Mouse (Mus musculus) limb, embryonic 14.5 days (tissue): ENCODE measurements at regions not wholly inside any gene's neighbourhood (a gene's known extent, or its start where the extent isn't known, plus 50 kb on each side); places are given as distances from the start of the nearest gene placed in this dataset.

Experiments
- ATAC-seq: fragments of 200-750 bp; cut with Nextera tagmentation; 2 replicates; pipeline ENCODE4 v1.8.0; 2017; ENCODE audit warnings: low read depth, moderate number of reproducible peaks, moderate TSS enrichment; ENCODE audit not compliant: low FRiP score
- DNase-seq: peaks from one replicate; pipeline ENCODE4 v3.0.0-alpha.2; 2015; ENCODE audit warnings: low spot score
- H3K27ac ChIP-seq: fragments of 300-500 bp; sonication (generic); replicated peaks from 2 replicates; pipeline ENCODE4 v1.5.1; 2014; ENCODE audit warnings: low read depth, mild to moderate bottlenecking, low read length, moderate library complexity, mixed read lengths
- H3K27me3 ChIP-seq: fragments of 300-500 bp; sonication (generic); 2 replicates; pipeline ENCODE4 v1.6.1; 2014; ENCODE audit warnings: low read length, mixed read lengths; ENCODE audit not compliant: control insufficient read depth, insufficient read depth
- H3K36me3 ChIP-seq: fragments of 300-500 bp; sonication (generic); 2 replicates; pipeline ENCODE4 v1.6.1; 2014; ENCODE audit warnings: mild to moderate bottlenecking, low read length, moderate library complexity, mixed read lengths; ENCODE audit not compliant: control insufficient read depth, insufficient read depth
- H3K4me1 ChIP-seq: fragments of 300-500 bp; sonication (generic); 2 replicates; pipeline ENCODE4 v1.6.1; 2014; ENCODE audit warnings: antibody characterized with exemption, low read length, mixed read lengths; ENCODE audit not compliant: control insufficient read depth, insufficient read depth
- H3K4me2 ChIP-seq: fragments of 300-500 bp; sonication (generic); replicated peaks from 2 replicates; pipeline ENCODE4 v1.6.1; 2014; ENCODE audit warnings: low read depth, mild to moderate bottlenecking, low read length, moderate library complexity; ENCODE audit not compliant: severe bottlenecking
- H3K4me3 ChIP-seq: fragments of 300-500 bp; sonication (generic); replicated peaks from 2 replicates; pipeline ENCODE4 v1.5.1; 2014; ENCODE audit warnings: low read length
- H3K9ac ChIP-seq: fragments of 300-500 bp; sonication (generic); 2 replicates; pipeline ENCODE4 v1.6.1; 2014; ENCODE audit warnings: mild to moderate bottlenecking, low read depth, low read length, moderate library complexity; ENCODE audit not compliant: severe bottlenecking
- H3K9me3 ChIP-seq: fragments of 300-500 bp; sonication (generic); 2 replicates; pipeline ENCODE4 v1.6.1; 2016; ENCODE audit warnings: low read length; ENCODE audit not compliant: control insufficient read depth
- POLR2A ChIP-seq: fragments of 200-500 bp; IDR thresholded peaks from 2 replicates; pipeline ENCODE4 v1.8.0; 2012; ENCODE audit warnings: inconsistent platforms, mild to moderate bottlenecking, moderate library complexity, borderline replicate concordance; ENCODE audit not compliant: insufficient read depth, insufficient read length; ENCODE audit errors: extremely low read depth
- WGBS: fragments of 180-500 bp; shearing (Covaris S2); extraction: QIAGEN DNeasy Blood & Tissue Kit; methylation state at CpG from one replicate; pipeline ENCODE4 v1.1.7; 2014; 5-methylcytosine and 5-hydroxymethylcytosine counted together

GRCm38 (mm10) chr9:113523173-113523572, 184.9 kb downstream of the Pdcd6ip start:
- Histone ChIP-seq H3K9me3 (0 out of 2 replicates have a peak, but pooled peaks cover 6% of the 10 kb centered on the region), H3K9ac (no peak overlapping the region), H3K27me3 (no peaks in the 10 kb centered on the region), H3K36me3 (no peaks in the 10 kb centered on the region), H3K4me1 (peaks cover 5% of the 10 kb centered on the region; the same call in 1 of the 2 replicates), H3K27ac (no peak overlapping the region), H3K4me2 (no peak overlapping the region), H3K4me3 (no peak overlapping the region)
- no peak for DNase-seq
- 92% methylated on average over 2 of the region's 2 CpGs for WGBS
- TF ChIP-seq POLR2A: no peak
- no peak for ATAC-seq

GRCm38 (mm10) chr9:113519727-113520126, 188.3 kb downstream of the Pdcd6ip start:
- WGBS: 50% methylated on average over 10 of the region's 10 CpGs
- ATAC-seq: no peak

DNA sequence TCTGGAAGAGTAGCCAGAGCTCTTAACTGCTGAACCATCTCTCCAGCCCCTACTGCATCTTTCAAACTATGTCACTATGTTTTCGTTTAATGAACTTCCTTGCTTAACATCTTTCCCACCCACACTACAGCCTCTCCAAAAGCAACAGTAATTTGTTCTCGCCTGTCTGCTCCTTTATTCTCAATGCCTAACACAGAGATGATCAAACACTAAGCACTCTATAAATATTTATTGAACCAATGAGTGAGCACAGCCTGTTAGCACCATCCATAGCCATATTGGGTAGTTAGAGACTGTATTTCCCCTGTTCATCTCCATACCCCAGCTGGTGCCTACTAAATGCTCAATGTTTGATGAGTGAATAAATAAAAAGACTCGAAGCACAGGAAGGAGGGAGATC, 189.6 kb downstream of the Pdcd6ip start:
- H3K4me2 ChIP-seq: no peak overlapping the region
- no peak overlapping the region for H3K4me3 ChIP-seq
- no peaks in the 10 kb centered on the region for H3K36me3 ChIP-seq
- ATAC-seq (no peak), DNase-seq (no peak)
- no peak overlapping the region for H3K9ac ChIP-seq
- H3K4me1 ChIP-seq: peaks cover 5% of the 10 kb centered on the region; the same call in 1 of the 2 replicates
- no peak for TF ChIP-seq POLR2A
- no peaks in the 10 kb centered on the region for H3K27me3 ChIP-seq
- no peak overlapping the region for H3K27ac ChIP-seq
- 71% methylated on average over 3 of the region's 3 CpGs for WGBS
- no peaks in the 10 kb centered on the region for H3K9me3 ChIP-seq

More at GRCm38 (mm10) chr9:113519727-113520126, 188.3 kb downstream of the Pdcd6ip start:
- Histone ChIP-seq H3K4me1 (peaks cover 5% of the 10 kb centered on the region; the same call in 1 of the 2 replicates), H3K4me3 (no peak overlapping the region), H3K9ac (no peak overlapping the region), H3K27me3 (no peaks in the 10 kb centered on the region), H3K4me2 (no peak overlapping the region), H3K27ac (no peak overlapping the region), H3K36me3 (no peaks in the 10 kb centered on the region), H3K9me3 (0 out of 2 replicates have a peak, but pooled peaks cover under 1% of the 10 kb centered on the region)
- no peak for TF ChIP-seq POLR2A
- DNase-seq: no peak

DNA sequence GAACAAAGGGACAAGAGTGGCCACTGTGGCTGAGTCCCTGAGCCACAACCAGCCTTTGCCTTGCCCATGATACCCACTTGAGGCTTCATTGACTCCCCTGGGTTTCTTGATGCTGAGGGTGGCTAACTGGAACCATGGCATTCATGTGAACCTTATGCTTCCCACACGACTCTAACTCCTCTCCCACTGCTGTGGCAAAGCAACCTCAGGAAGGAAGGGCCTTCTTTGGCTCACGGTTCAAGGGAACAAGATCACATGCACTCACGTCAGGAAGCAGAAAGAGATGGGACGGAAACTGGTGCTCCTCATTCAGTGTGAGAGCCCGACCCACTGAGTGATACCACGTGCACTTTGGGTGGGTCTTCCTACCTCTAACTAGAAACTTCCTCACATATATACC, 190.3 kb downstream of the Pdcd6ip start:
- H3K4me3 ChIP-seq: no peak overlapping the region
- no peak overlapping the region for H3K27ac ChIP-seq
- no peak for ATAC-seq
- H3K9me3 ChIP-seq: no peaks in the 10 kb centered on the region
- H3K27me3 ChIP-seq: no peaks in the 10 kb centered on the region
- no peak for TF ChIP-seq POLR2A
- peaks cover 5% of the 10 kb centered on the region; the same call in 1 of the 2 replicates for H3K4me1 ChIP-seq
- no peak overlapping the region for H3K9ac ChIP-seq
- WGBS: 88% methylated on average over 6 of the region's 6 CpGs
- H3K36me3 ChIP-seq: no peaks in the 10 kb centered on the region
- no peak overlapping the region for H3K4me2 ChIP-seq
- no peak for DNase-seq

- Histone ChIP-seq H3K27me3 (no peaks in the 10 kb centered on the region), H3K9me3 (no peaks in the 10 kb centered on the region), H3K4me1 (peaks cover 5% of the 10 kb centered on the region; the same call in 1 of the 2 replicates), H3K9ac (no peak overlapping the region), H3K4me2 (no peak overlapping the region), H3K36me3 (no peaks in the 10 kb centered on the region), H3K27ac (no peak overlapping the region), H3K4me3 (no peak overlapping the region)
- DNase-seq: no peak
- 79% methylated on average over 6 of the region's 6 CpGs for WGBS
- TF ChIP-seq POLR2A: no peak
- ATAC-seq: no peak
Observed at GRCm38 (mm10) chr9:113515703-113516020, 192.4 kb downstream of the Pdcd6ip start.
